Mouse (Mus musculus) olfactory bulb, adult 2 months (tissue): ENCODE data around the gene Cldn11. TPM values are rescaled to one million over a fixed set of nuclear protein-coding genes. Genes with fewer than 3 reads are reported as not detected.

Source experiments
- H3K27ac ChIP-seq: fragments of 200-500 bp; 2 replicates; pipeline ENCODE4 v1.5.1; 2012; ENCODE audit warnings: low read depth, low read length; ENCODE audit not compliant: insufficient read depth
- H3K4me1 ChIP-seq: fragments of 200-500 bp; 2 replicates; pipeline ENCODE4 v1.6.1; 2012; ENCODE audit warnings: low read length; ENCODE audit not compliant: control insufficient read depth, insufficient read depth
- H3K4me3 ChIP-seq: fragments of 200-500 bp; 2 replicates; pipeline ENCODE4 v1.5.1; 2012; ENCODE audit warnings: mild to moderate bottlenecking, low read depth, low read length, moderate library complexity; ENCODE audit not compliant: insufficient read depth
- CTCF ChIP-seq: fragments of 200-500 bp; IDR thresholded peaks from 2 replicates; pipeline ENCODE4 v1.5.1; 2012; ENCODE audit warnings: low read depth, mild to moderate bottlenecking, low read length, moderate library complexity; ENCODE audit not compliant: insufficient read depth
- POLR2A ChIP-seq: fragments of 200-500 bp; IDR thresholded peaks from 2 replicates; pipeline ENCODE4 v1.6.1; 2012; ENCODE audit warnings: mild to moderate bottlenecking, low read depth, low read length, moderate library complexity; ENCODE audit not compliant: insufficient read depth
- WGBS: fragments of 180-500 bp; shearing (Covaris S2); methylation state at CpG from one replicate; pipeline ENCODE4 v1.1.7; 2018; 5-methylcytosine and 5-hydroxymethylcytosine counted together
- polyA plus RNA-seq: library from polyadenylated mRNA; stranded (reverse); fragments of >200 nt; gene quantifications from 2 replicates; pipeline ENCODE4 v1.2.4, GENCODE M21; 2012; ENCODE audit warnings: low replicate concordance; ENCODE audit not compliant: missing spikeins, insufficient read depth, insufficient read length

The Cldn11 gene
- polyA plus RNA-seq, 1 experiment: not detected

DNA sequence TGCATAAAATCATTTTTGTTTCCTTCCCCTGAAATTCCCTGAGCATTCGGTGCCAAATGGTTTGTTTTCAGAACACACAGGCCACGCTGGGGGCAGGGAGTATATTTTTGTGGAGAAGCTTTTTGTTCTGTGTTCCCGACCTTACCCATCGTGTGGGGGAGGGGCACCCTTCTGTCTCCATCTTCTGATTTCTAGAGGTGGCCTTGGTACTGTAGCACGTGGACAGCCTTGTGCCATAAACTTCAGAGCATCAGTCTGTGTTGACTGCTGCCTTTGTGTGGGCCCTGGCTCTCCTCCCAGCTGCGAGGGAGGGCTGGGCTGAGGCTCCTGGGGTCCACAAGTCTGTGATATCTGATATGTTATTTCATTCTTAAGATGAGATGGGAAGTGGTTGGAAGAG, 2.4 kb downstream of the Cldn11 start:
- Histone ChIP-seq H3K4me3 (no peak overlapping the region), H3K4me1 (peaks cover 4% of the 10 kb centered on the region), H3K27ac (no peak overlapping the region)
- TF ChIP-seq CTCF (no peak), POLR2A (no peak)
- WGBS: 56% methylated on average over 6 of the region's 6 CpGs

DNA sequence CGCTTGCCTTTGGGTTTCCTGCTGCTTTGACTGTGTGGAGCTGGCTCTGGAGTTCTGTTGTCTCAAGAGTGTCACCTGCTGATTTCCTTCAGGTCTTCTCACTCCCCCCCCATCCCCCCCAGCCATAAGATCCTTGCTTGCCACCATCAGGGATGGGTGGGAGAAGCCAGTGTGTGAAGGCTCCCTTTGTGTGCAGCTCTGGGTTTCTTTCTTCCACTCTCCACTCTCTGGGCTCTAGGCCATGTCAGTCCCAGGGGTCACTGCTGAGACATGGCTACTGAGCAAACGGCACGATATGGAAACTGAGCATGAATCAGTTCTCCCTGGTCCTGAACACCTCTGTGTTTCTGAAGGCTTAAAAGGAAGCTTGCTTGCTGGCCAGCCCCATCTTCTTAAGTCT, 6.4 kb downstream of the Cldn11 start:
- Histone ChIP-seq H3K4me3 (no peak overlapping the region), H3K27ac (no peak overlapping the region), H3K4me1 (no peaks in the 10 kb centered on the region; the same call in 1 of the 2 replicates)
- 42% methylated on average over 3 of the region's 3 CpGs for WGBS
- no peak for TF ChIP-seq POLR2A

GRCm38 (mm10) chr3:31157776-31158175, 8.1 kb downstream of the Cldn11 start:
- 38% methylated on average over 15 of the region's 15 CpGs for WGBS
- H3K4me1 ChIP-seq: no peaks in the 10 kb centered on the region
- no peak overlapping the region for H3K27ac ChIP-seq
- H3K4me3 ChIP-seq: no peak overlapping the region
- no peak for TF ChIP-seq POLR2A
- no peak for TF ChIP-seq CTCF

DNA sequence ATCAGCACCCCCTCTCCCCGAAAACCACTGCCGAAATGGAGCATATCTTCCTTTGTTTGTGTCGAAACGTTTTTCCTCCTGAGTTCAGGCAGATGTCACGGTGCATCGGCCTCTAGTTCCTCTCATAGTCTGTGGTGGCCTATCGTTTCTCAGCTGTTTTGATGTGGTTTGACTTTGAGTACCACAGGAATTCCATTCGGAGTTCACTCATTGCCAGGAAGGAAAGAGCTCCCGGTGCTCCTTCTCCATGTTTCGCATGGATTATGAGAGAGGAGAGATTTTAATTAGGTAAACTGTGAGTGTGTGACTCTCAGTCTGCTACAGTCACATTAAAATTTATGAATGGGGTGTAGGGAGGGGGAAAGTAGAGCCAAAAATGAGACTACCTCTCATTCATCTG, 10.3 kb downstream of the Cldn11 start:
- 78% methylated on average over 10 of the region's 10 CpGs for WGBS
- Histone ChIP-seq H3K4me1 (no peaks in the 10 kb centered on the region), H3K4me3 (no peak overlapping the region), H3K27ac (no peak overlapping the region)
- TF ChIP-seq CTCF: no peak
- no peak for TF ChIP-seq POLR2A

- Histone ChIP-seq H3K4me1 (no peaks in the 10 kb centered on the region), H3K4me3 (no peak overlapping the region), H3K27ac (no peak overlapping the region)
- WGBS: 50% methylated on average over 6 of the region's 6 CpGs
- TF ChIP-seq CTCF (no peak), POLR2A (no peak)
Observed at GRCm38 (mm10) chr3:31161336-31161735, 11.6 kb downstream of the Cldn11 start.

GRCm38 (mm10) chr3:31162860-31163259, 13.1 kb downstream of the Cldn11 start:
- whole genome bisulfite sequencing: 91% methylated on average over 14 of the region's 14 CpGs
- TF ChIP-seq POLR2A (no peak), CTCF (no peak)
- no peak overlapping the region for H3K27ac ChIP-seq
- H3K4me1 ChIP-seq: no peaks in the 10 kb centered on the region
- no peak overlapping the region for H3K4me3 ChIP-seq

- WGBS: 50% methylated on average over 3 of the region's 3 CpGs
- Histone ChIP-seq H3K4me3 (no peak overlapping the region), H3K27ac (no peak overlapping the region), H3K4me1 (no peaks in the 10 kb centered on the region)
- no peak for TF ChIP-seq POLR2A
- no peak for TF ChIP-seq CTCF
Observed at GRCm38 (mm10) chr3:31165803-31166202, 16.1 kb downstream of the Cldn11 start.

DNA sequence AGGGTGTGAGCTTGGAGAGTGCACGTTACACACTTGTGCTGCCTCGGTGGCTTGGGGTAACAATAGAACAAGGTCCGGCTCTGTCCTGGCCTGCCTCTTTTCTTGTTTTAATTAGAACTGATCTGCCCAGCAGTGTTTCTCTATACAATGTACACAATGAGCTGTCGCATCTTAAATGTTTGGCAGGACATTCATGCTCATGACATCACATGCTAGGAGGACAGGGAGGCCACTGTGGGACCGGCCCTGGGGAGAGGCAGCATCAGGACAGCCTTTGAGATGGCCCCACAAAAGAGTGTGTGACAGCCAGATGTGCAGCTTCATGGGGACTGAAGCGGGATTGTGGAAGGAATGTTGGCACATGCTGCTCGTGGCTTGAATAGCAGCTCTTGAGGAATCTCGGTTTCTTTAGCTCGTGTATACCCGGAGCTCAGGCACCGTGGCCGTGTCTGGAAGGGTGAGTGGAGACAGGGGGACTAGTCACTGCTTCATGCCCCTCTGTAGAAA, 16.7 kb downstream of the Cldn11 start:
- Histone ChIP-seq H3K4me1 (no peaks in the 10 kb centered on the region), H3K4me3 (no peak overlapping the region), H3K27ac (no peak overlapping the region)
- TF ChIP-seq POLR2A (no peak), CTCF (no peak)
- 46% methylated on average over 12 of the region's 12 CpGs for WGBS

- 90% methylated on average over 7 of the region's 7 CpGs for WGBS
- no peak overlapping the region for H3K27ac ChIP-seq
- H3K4me3 ChIP-seq: no peak overlapping the region
- TF ChIP-seq POLR2A: no peak
- no peak for TF ChIP-seq CTCF
- H3K4me1 ChIP-seq: no peaks in the 10 kb centered on the region
Observed at GRCm38 (mm10) chr3:31190342-31190741, 40.6 kb downstream of the Cldn11 start.

DNA sequence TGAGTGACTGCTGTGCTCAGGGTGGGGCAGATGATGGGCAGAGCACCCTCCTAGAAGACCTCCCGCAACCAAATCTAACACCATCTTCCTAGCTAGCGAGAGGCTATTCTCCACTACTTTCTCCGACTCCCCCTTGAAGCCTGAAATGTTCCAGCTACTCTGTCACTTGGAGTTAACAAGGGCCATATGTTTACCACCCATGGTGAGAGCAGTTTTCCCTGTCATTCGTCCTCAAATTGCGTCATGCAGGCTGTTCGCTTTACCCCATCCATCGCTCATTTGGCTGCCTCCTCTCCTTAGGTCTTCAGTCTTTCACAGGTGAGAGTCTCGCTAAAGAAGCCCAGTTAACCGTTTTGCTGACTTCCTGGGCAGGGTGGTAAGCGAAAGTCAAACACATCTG, 41.7 kb downstream of the Cldn11 start:
- no peak for TF ChIP-seq POLR2A
- TF ChIP-seq CTCF: no peak
- 81% methylated on average over 10 of the region's 10 CpGs for WGBS
- no peaks in the 10 kb centered on the region for H3K4me1 ChIP-seq
- H3K27ac ChIP-seq: no peak overlapping the region
- no peak overlapping the region for H3K4me3 ChIP-seq
